Mouse (Mus musculus) erythroblast, embryonic 14.5 days (primary cell): Measurements from ENCODE around the gene Dbnl.

Experiments used
- GATA1 ChIP-seq: IDR thresholded peaks from 2 replicates; pipeline ENCODE4 v1.6.1; 2012; ENCODE audit warnings: low read length, inconsistent platforms, mixed read lengths
- TAL1 ChIP-seq: IDR thresholded peaks from 3 replicates; pipeline ENCODE4 v1.6.1; 2012; ENCODE audit warnings: low read length, inconsistent platforms, mixed read lengths

- TF ChIP-seq GATA1 (no peak), TAL1 (no peak)
These were observed 41.0 kb downstream of the Dbnl start for GRCm38 (mm10) chr11:5829327-5829726.
